Comparison of ENCODE assay signal across 9 mouse cellular contexts in the genomic region with DNA sequence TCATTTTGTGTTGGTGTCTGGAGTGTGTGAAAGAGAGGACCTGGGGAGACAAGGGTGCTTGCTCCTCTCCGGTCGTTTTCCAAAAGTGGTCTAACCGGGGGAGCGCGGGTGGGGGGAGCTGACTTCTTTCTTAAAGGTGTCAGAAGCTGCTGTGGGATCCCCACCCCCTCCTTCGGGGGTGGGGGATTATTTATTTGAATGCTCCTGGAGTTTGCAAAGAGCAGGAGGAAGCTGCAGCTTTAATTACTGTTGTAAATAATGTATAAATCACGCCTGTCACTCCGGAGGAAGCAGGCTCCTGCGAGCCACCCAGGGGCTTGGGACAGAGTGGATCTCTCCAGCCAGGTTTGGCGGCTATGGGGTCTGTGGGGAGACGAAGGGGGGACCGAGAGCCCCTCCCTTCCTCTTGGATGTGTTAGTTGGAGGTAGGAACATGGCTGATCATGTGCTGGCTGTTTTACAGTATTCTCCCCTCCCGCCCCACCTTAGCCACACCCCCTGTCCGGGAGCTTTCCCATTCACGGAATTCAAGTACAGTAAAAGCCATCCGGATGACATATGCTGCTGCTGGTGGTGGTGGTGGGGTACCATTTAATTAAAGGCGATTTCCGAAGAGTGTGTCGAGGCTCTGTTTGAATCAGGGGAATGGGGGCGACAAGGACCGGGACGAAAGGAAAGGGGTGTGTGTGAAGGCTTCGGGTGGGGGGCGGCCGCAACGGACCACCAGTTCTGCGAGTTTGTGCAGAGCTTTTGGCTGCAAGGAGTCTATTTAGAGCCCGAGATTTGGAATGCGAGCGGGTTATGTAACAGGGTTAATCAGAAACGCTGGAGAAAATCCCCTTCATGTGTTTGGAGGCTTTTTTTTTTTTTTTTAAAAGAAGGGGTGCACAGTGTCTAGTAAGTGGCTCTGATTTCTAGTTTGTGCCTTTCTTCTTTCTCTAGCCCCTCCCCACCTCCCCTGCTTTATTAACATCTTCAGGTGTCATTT. TPM values are rescaled to one million over a fixed set of nuclear protein-coding genes. Genes with fewer than 3 reads are reported as not detected.
DNase-seq lines count a peak whose midpoint lies in the region; ATAC-seq and TF ChIP-seq lines count a peak whose summit lies in the region.
"Had no signal": no experiment of that assay in that cellular context is flagged by ENCODE, and none has a peak within 500 bp of the region (broad histone marks: within the 10 kb centered on the region; RNA-seq: fewer than 3 reads in every experiment).

No protein-coding gene starts in this region.

- peak overlapping the region; percentile 96 for H3K4me2 ChIP-seq in intestine, embryonic 15.5 days (replicated peaks)
- H3K4me2 ChIP-seq in midbrain, embryonic 12.5 days (replicated peaks), result peak overlapping the region; percentile 92
- H3K4me2 ChIP-seq in stomach, embryonic 15.5 days, result peak overlapping the region; percentile 94

- 2% methylated on average over 31 of the region's 31 CpGs for WGBS in intestine, embryonic 15.5 days
- 1% methylated on average over 31 of the region's 31 CpGs for WGBS in limb, embryonic 10.5 days
- WGBS in midbrain, embryonic 12.5 days, result 2% methylated on average over 31 of the region's 31 CpGs
- WGBS in stomach, embryonic 15.5 days, result 1% methylated on average over 30 of the region's 31 CpGs

- ATAC-seq in intestine, embryonic 15.5 days, result peak; percentile 57
- ATAC-seq in midbrain, embryonic 12.5 days (ENCODE audit: low FRiP score, low read depth), result peak; percentile 38
- ATAC-seq in stomach, embryonic 15.5 days (ENCODE audit: insufficient read depth, low FRiP score, low read depth), result peak; percentile 34; the same call in 1 of the 2 replicates
- no peak for ATAC-seq in erythroid progenitor cell, adult 5-6 weeks (replicated peaks; ENCODE audit: low FRiP score, poor library complexity, severe bottlenecking)

- H3K36me3 ChIP-seq in intestine, embryonic 15.5 days, result no peaks in the 10 kb centered on the region
- H3K36me3 ChIP-seq in limb, embryonic 10.5 days, result no peaks in the 10 kb centered on the region
- H3K36me3 ChIP-seq in midbrain, embryonic 12.5 days, result no peaks in the 10 kb centered on the region
- H3K36me3 ChIP-seq in stomach, embryonic 15.5 days, result no peaks in the 10 kb centered on the region

- H3K27ac ChIP-seq in cortical plate, adult 2 months (ENCODE audit: insufficient read depth, low read length), result peak overlapping the region; percentile 27
- H3K27ac ChIP-seq in intestine, embryonic 15.5 days, result peak overlapping the region; percentile 95; the same call in 1 of the 2 replicates
- H3K27ac ChIP-seq in limb, embryonic 10.5 days, result 0 out of 2 replicates have a peak overlapping the region, but pooled peaks have one; percentile 87
- H3K27ac ChIP-seq in midbrain, embryonic 12.5 days (replicated peaks), result no peak overlapping the region
- peak overlapping the region; percentile 94 for H3K27ac ChIP-seq in stomach, embryonic 15.5 days

- H3K9me3 ChIP-seq in intestine, embryonic 15.5 days, result no peaks in the 10 kb centered on the region
- H3K9me3 ChIP-seq in limb, embryonic 10.5 days (replicated peaks), result no peaks in the 10 kb centered on the region
- H3K9me3 ChIP-seq in midbrain, embryonic 12.5 days, result no peaks in the 10 kb centered on the region
- no peaks in the 10 kb centered on the region for H3K9me3 ChIP-seq in stomach, embryonic 15.5 days
- H3K9me3 ChIP-seq: megakaryocyte, embryonic 14.5 days had no signal

- no peaks in the 10 kb centered on the region; the same call in 1 of the 2 replicates for H3K27me3 ChIP-seq in intestine, embryonic 15.5 days (replicated peaks)
- peaks cover 33% of the 10 kb centered on the region for H3K27me3 ChIP-seq in limb, embryonic 10.5 days (ENCODE audit: low read depth, poor library complexity, severe bottlenecking)
- peaks cover 5% of the 10 kb centered on the region for H3K27me3 ChIP-seq in midbrain, embryonic 12.5 days
- H3K27me3 ChIP-seq in stomach, embryonic 15.5 days (replicated peaks), result no peaks in the 10 kb centered on the region

- DNase-seq in adrenal gland, adult (ENCODE audit: inconsistent age in 2 of 2, low spot score in 1 of 2), result peak; percentile 84 to 95
- peak; percentile 36 for DNase-seq in gastrocnemius, postnatal 25 days
- DNase-seq in limb, embryonic 10.5 days (ENCODE audit: low spot score), result peak; percentile 49

- H3K9ac ChIP-seq in intestine, embryonic 15.5 days, result peak overlapping the region; percentile 78
- H3K9ac ChIP-seq in midbrain, embryonic 12.5 days (replicated peaks), result peak overlapping the region; percentile 81
- 0 out of 2 replicates have a peak overlapping the region, but pooled peaks have one; percentile 61 for H3K9ac ChIP-seq in stomach, embryonic 15.5 days

- no peak for TF ChIP-seq CTCF in cortical plate, adult 2 months (IDR thresholded peaks at IDR 0.05; ENCODE audit: extremely low read depth, insufficient read depth, low read length)

- H3K4me3 ChIP-seq in cortical plate, adult 2 months (ENCODE audit: insufficient read depth, low read length), result peak overlapping the region; percentile 51
- peak overlapping the region; percentile 86 for H3K4me3 ChIP-seq in intestine, embryonic 15.5 days (replicated peaks)
- H3K4me3 ChIP-seq in limb, embryonic 10.5 days, result peak overlapping the region; percentile 88
- H3K4me3 ChIP-seq in midbrain, embryonic 12.5 days, result peak overlapping the region; percentile 83
- H3K4me3 ChIP-seq in stomach, embryonic 15.5 days (replicated peaks), result peak overlapping the region; percentile 85

- H3K4me1 ChIP-seq in cortical plate, adult 2 months (ENCODE audit: control insufficient read depth, insufficient read depth, low read length), result no peaks in the 10 kb centered on the region
- H3K4me1 ChIP-seq in intestine, embryonic 15.5 days (replicated peaks), result peaks cover 9% of the 10 kb centered on the region
- H3K4me1 ChIP-seq in limb, embryonic 10.5 days, result peaks cover 37% of the 10 kb centered on the region
- H3K4me1 ChIP-seq in midbrain, embryonic 12.5 days, result peaks cover 29% of the 10 kb centered on the region
- peaks cover 4% of the 10 kb centered on the region; the same call in 1 of the 2 replicates for H3K4me1 ChIP-seq in stomach, embryonic 15.5 days

- TF ChIP-seq POLR2A in cortical plate, adult 2 months (IDR thresholded peaks at IDR 0.05; ENCODE audit: extremely low read depth, insufficient read depth, low read length), result no peak

RNA-seq across cellular contexts. Expression of a gene that starts 1.7 kb away (rescaled TPM):
- polyA plus RNA-seq in cortical plate, adult 2 months (2012; rRNA removed), result 22.1 and 23.6 TPM in 2 replicates
- total RNA-seq in gastrocnemius, postnatal 25 days (2021), result 10 to 100 TPM; 54.8 to 56.1 TPM
- polyA plus RNA-seq in intestine, embryonic 15.5 days (2015; fragmentation: Nextera tagmentation; extraction: Ambion mirVana), result 4.7 and 5.4 TPM in 2 replicates
- polyA plus RNA-seq in limb, embryonic 10.5 days (2016; fragmentation: Nextera tagmentation; extraction: Ambion mirVana), result 2.3 and 3.8 TPM in 2 replicates
- 6.9 and 8.9 TPM in 2 replicates for polyA plus RNA-seq in midbrain, embryonic 12.5 days (2016; fragmentation: Nextera tagmentation; extraction: Ambion mirVana)
- polyA plus RNA-seq in stomach, embryonic 15.5 days (2015; fragmentation: Nextera tagmentation; extraction: Ambion mirVana), result 5.5 and 7.6 TPM in 2 replicates
- total RNA-seq in erythroid progenitor cell, adult 5-6 weeks (2015; ENCODE audit: low replicate concordance), result 0.72 and 2.1 TPM in 2 replicates
- 0.38 and 0.51 TPM in 2 replicates for total RNA-seq in erythroid progenitor cell, adult 5-6 weeks (2017; ENCODE audit: low replicate concordance)

Comparison
In these comparisons a context has a peak if more than half of its experiments do, and no peak if none do; other contexts are left out.
1. DNase-seq: peak in every context shown above with its lines; median percentile 90 in adrenal gland, adult; 49 in limb, embryonic 10.5 days; 36 in gastrocnemius, postnatal 25 days.